Mouse (Mus musculus) mature B cell (primary cell): ENCODE results near the gene Trmt112.

Experiments
- in situ Hi-C: fragments of 300-500 bp; cut with MboI; formaldehyde crosslinking; loops from 2 replicates; pipeline ENCODE4 v1.14.3; 2019

The Trmt112 gene

DNA sequence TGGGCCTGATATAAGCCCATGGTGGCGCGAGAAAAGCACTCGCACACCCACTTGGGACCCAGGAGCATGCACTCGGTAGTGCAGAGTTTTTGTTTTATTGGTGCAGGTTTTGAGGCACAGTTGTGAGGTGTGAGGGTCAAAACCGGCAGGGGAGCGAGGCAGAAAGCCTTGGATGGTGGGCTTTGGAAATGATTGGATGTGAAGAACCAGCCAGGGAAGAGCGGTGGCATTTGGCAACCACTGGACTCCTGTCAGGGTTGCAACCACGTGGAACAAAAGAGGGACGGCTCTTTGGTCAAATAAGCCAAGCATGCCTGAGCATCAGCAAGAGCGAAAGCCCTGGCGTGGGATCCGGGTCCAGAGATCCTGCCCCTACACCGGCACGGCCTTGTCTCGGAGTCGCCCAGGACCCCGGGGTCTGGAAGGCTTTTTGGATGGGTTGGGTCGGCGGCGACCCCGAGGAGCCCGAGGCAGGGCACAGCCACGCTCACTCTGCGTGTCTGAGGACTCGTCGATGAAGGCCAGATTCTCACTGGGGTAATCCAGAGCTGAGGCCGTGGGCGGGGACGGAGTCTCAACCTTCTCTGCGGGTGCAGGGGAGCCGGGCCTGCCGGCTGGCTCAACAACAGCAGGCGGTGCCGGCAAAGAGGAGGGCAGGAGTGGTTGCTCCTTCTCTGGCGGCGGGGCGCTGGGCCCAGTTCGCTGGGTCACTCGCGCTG lies 16.3 kb downstream of the Trmt112 start:
- in situ Hi-C loops: no loop called here

DNA sequence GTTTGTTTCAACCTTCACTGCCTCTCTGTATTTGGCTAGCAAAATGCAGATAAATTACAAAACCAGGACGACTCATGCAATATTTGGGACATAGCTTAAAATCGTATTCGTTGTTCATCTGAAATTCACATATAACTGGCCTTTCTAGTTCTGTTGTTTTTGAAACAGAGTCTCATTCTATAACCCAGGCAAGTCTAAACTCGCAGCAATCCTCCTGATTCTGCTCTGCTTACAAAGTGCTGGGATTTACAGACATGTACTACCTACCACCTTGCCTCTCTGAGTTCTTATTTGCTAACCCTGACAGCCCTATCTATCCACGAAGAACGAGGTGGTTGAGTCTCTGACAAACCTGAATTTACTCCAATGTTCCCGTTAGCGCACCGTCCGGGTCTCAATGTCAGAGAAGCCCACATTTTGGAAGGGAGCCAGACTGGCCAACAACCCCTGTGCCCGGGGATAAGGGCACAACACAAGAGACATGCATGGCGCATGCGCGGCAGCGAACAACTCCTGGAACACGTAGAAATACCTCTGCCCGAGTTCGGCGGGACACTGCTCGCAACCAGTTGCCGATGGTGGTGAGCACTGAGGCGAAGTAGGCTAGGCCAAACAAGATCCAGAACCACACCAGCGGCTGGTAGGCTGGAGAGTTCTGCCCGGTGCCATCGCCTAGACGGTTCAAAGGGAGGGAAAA lies 17.2 kb downstream of the Trmt112 start:
- in situ Hi-C loops: no loop called here

DNA sequence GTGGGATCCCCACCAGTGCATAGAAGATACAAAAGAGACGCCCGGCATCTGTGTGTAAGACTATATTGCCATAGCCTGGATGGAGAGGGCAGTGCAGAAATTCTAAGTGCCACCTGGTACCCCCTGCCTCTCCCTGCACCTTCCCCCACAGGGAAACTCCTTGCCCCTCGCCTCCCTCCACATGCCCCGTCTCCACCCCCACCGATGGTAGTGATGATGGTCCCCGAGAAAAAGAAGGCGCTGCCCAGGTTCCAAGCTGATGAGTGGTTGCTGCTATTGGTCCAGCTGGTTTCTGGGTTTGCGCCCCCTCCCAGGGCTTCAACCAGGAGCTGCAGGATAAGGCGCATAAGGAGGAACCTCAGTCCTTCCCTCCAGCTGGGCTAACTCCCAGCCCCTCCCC lies 18.6 kb downstream of the Trmt112 start:
- in situ Hi-C loops: no loop called here

DNA sequence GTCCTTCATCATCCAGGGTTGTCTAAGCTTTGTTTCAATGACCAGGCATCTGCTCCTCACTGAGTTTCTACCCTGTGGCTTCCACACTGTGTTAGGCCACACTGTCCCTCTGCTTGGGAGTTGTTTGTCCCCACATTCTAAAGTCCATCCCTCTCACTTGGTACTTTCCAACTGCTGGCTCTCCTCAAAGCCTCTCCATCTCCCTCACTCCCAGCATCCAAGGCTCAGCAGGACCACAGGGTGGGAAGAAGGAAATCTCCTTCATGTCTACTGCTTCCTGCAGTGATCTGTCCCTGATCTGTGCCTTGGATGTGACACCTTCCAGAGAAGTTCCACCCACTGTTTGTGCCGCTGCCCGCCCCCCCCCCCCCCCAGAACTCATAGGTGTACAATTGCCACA lies 21.5 kb downstream of the Trmt112 start:
- in situ Hi-C loops: no loop called here

DNA sequence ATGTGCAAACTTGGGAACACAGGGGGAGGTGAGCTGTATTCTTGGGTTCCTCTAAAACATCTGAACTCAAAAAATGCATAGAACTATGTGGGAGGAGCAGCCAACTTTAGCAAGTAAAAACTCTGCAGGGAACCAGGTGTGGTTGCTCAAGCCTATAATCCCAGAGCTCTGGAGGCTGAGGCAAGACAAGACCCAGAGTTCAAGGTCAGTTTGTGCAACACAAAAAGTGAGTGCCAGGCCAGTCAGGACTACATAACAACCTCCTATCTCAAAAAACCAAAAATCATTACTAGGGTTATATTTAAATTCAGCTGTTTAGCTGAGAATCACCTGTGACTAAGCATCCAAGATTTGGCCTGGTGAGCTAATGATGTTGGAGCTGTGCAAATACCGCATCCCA lies 22.5 kb downstream of the Trmt112 start:
- in situ Hi-C loops: no loop called here

DNA sequence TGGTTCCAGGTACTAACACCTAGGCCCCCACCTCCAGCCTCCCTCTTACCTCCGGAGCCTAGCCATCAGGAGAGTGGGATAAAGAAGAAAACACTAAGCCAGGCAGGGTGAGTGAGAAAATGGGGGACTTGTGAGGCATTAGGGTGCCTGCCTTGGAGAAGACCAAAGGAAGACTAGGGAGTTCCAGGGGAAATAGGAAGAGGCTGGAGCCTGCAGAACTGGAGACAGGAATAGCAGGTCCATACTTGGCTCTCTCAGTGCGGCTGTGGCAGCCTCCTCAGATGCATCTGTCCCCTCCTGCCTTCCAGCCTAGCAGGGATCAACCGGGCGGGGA lies 23.6 kb downstream of the Trmt112 start:
- in situ Hi-C loops: no loop called here

DNA sequence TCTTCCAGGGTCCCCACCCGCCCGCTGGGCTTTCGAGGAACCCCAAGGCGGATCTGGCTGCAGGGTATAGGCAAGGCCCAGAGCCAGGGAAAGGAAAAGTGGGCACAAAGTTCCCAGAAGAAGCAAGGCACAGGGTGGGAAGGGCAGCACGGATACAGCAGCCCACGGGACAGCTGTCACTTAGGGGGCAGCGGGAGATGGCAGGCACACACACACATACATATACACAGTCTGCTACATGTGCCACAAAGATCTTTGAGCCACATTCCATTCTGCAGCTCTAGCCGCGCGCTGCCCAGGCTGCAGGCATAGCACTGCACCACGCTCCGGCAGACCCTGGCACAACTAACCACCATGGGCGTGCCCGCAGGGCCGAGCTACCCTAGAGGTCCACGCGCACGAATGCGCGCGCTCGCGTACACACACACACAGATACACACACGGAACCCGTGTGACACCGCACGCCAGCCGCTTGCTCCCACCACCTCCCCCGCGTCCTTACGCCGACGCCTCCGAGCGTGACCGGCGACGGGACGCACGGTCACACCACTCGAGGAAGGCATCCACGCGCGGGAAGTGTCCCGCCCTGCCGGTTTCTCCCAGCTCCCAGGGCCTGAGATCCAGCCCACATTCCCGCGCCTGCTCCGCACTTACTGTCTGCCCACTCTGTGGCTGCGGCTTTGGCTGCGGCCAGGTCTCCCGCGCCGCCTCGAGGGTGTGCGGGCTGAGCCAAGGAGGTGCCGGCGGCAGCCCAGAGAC lies 24.1 kb downstream of the Trmt112 start:
- in situ Hi-C loops: no loop called here

DNA sequence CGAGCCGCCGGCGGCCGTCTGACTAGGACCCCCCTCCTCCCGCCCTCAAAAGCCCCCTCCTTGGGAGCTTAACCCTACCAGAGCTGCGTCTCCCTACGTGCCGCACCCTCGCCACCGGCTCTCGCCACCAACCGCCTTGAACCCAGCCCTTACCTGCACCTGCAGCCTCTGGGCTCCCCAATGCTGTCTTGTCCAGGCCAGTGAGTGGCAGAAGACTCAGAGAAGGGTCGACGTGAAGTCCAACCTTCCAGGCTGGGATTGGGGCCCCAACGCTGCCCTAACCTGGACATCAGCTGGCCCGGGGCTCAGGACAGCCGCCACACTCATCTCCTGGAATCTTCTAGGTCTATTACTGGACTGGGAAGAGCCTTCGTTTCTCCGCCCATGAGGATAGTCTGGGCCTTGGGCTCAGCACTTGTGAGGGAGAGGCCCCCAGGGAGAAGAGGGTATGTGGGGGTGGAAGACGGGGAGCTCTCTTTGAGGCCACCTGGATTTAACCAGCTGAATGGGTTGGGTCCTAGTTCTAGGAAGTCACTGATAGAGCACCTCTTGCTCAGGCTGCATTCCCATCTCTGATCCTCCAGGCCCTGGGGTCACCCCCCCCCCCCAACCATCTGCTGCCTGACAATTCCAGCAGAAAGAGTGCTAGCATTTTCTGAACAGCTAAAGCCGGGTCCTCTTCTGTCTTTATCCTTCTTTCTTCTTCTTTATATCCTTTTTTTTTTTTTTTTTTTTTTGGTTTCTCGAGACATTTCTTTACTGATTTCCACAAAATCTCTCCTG lies 24.9 kb downstream of the Trmt112 start, which contains the start of gene Kcnk4:
Kcnk4 (minus strand) TSS at position 321 of the 783 bp plus-strand sequence.
- in situ Hi-C loops: no loop called here

DNA sequence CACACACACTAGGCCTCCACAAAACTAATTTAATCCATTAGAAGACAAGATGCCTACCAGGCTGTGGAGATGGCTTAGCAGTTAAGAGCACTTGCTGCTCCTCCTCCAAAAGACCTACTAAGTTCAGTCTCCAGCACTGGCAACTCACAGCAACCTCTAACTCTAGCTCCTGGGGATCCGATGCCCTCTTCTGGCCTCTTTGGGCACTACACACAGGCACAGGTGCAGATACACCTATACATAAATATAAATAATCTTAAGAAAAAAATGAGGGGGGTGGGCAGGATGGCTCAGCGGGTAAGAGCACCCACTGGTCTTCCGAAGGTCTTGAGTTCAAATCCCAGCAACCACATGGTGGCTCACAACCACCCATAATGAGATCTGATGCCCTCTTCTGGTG lies 26.8 kb downstream of the Trmt112 start:
- in situ Hi-C loops: no loop called here

DNA sequence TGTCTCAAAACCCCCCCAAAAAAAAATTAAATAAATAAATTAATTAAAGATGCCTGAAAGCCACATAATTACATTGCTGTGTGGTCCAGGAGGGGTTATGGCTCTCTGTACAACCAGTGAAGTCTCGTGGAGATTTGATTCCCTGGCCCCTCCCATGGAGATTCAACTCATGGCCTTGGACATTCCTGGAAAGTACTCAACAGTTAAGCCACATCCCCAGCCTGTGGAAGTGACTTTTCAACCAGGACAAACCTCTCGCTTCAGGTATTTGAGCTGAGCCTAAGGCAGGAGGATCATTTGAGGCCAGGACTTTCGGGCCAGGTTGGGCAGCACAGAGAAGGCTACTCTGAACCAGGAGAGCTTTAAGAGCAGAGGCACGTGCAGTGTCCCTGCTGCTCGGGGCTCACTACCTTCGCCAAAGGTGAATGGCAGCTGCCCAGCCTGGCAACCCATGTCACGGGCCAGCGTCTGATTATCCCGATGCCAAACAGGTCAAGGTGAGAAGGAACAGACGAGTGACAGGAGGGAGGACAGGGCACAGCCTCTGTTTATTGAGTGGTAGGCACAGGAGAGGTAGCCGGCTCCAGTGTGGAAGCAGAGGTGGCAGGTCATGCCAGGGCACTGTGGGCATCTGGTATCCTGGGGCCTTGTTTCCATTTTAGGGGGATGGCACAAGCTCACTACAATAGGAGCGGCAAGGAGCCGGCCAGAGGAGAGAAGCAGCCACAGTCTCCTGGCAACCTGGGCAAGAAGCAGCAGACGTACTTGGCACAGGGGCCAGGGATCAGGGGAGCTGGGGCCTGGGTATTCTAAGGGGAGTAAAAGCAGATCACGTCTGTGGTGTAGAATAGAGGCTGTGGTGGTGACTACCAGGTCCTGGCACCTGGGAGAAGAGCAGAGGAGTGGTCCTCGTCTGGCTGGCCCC lies 28.3 kb downstream of the Trmt112 start:
- in situ Hi-C loops: no loop called here

DNA sequence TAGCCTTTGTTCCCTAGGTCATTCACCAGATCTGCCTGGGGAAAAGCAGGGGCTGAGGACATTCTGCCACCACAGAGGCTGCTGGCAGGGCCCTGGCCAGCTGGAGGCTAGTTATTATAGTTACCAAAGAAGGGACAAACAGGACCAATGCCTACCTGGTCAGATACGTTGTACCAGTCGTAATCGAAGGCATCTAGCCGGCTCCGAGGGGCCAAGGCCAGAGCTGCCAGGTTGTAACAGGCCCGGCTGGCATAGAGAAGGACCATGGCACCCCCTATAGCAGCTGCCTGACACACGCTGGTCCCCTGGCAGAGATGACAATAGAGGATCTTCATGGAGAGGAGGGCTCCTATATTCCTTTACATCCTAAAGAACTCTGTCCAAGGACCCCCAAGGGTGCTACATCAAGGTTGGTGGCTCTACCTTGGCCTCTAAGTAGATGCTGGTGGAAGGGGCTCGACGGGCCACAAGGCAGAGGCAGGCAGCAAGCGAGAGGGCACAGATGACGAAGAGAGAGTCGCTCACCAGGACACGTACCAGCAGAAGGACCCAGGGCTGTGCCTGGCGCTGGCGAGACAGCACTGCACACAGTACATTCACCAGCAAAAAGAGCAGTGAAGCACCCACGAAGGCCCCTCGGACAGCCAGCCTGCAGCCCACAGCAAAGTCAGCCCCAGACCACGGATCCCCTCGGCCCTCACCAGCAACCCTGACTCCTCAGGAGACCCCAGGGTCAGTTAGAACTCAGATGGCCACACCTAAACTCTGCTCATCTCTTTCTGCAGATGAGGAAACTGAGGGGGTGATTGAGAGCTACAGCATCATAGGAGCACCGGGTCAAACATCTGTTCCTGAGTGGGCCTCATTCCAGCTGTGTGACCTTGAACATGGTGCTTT lies 29.9 kb downstream of the Trmt112 start:
- in situ Hi-C loops: no loop called here

DNA sequence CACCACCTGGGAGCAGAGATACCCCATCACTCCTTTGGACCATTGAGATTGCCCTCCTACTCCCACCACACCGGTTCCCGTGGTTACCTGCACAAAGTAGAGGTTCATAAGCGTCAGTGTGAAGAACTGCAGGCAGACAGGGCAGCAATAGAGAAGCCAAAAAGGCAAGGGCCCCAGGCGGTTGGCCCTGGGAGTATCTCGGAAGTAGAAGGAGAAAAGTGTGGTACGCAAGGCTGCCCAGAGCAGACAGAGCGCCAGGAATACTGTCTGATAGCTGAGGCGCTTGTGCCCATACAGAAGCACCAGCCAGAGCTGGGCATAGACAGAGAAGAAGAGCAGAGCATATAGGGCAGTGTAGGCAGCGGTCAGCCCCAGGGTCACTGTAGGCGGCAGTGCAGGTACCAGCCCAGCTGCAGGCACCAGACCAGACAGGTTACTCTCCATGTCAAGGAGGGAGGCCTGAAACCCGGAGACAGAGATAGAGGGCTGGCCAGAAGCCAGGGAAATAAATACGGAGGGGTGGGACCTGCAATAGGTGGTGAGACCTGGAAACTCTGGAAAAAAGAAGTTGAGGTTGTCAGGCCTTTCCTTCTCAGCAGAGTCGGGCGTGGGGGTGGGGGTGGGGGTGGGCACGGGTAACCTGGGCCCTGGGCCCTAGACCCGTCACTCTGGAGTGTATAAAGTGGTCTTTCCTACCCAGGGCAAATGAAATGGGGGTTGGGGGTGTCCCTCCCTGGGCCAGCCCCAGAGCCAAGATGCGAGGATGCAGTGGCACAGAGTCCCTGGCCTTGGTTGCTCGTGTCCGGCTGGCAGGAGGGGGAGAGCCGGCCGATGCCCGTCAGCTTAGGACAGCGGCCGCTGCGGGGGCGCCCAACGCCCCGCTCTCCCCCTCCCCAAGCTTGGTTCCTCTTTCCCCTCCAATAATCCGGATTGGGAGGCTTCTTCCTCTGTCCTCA lies 31.2 kb downstream of the Trmt112 start:
- in situ Hi-C loops: no loop called here

DNA sequence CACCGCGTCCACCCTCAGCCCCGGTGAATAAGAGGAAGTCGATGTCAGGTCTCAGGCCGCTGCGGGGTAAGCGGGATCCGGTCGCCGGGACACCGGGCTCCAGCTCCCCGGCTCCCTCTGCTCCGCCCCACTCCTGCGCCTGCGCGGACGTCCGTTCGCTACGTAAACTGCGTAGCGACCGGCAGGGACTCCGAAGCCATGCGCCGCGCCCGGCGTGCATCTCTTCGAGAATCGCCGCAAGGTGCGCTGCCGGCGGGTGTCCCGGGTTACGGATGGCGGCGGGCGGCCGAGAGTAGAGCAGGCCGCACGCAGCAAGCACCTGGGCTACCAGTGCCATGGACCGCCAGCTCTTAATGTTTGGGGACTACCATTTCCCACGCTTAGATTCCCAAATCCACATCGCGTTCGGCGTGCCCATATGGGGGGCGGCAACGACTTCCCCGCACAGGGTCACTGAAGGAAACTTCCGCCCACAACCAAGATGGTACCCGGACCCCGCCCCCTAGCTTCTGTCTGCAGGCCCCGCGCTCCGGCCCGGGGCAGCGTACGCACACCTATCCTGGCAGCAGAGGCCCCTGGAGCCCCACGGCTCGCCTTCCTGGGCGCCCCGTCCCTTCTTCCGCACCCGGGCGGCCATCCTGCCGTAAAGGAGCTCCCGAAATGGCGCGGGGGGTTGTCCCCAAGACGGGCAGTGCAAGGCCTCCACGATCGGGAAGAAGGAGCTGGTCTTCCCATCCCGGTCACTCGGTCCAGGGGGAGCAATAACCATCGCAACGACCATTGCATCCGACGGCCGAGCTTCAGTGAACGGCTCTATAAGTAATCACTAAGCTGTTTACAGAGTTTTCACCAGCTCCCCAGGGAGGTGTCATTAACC lies 32.1 kb downstream of the Trmt112 start, which contains the start of gene Bad:
Bad (plus strand) TSS at position 490 of the 877 bp plus-strand sequence.
- in situ Hi-C loops: no loop called here

DNA sequence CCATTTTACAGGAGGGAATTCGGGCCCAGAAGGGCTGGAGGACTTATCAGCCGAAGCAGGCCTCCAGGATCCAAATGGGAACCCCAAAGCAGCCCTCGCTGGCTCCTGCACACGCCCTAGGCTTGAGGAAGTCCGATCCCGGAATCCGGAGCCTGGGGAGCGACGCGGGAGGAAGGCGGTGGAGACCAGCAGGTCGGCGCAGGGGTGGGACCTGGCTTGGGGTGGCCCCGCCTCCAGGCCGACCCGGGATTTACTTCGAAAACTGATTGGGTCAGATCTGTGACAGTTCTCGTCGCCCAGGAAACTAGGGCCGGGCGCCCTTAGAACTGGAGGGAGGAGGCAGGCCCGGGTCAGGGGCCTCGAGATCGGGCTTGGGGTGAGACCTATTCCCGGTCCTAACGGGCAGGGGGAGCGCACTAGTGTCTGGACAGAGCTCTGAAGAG lies 32.8 kb downstream of the Trmt112 start, which contains the start of gene Gpr137:
Gpr137 (minus strand) TSS at position 232 of the 443 bp plus-strand sequence.
- in situ Hi-C loops: no loop called here

DNA sequence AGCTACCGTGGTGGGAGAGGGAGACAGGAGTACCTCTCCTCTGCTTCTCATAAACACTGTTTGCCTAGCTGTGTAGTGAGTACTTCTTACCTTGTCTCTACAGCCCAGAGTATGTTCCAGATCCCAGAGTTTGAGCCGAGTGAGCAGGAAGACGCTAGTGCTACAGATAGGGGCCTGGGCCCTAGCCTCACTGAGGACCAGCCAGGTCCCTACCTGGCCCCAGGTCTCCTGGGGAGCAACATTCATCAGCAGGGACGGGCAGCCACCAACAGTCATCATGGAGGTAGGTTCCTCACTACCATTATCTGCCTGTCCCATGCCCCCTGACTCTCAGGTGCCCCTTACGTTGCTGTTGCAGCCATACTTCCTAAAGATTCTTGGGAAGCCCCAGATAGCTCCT lies 33.3 kb downstream of the Trmt112 start:
- in situ Hi-C loops: no loop called here

DNA sequence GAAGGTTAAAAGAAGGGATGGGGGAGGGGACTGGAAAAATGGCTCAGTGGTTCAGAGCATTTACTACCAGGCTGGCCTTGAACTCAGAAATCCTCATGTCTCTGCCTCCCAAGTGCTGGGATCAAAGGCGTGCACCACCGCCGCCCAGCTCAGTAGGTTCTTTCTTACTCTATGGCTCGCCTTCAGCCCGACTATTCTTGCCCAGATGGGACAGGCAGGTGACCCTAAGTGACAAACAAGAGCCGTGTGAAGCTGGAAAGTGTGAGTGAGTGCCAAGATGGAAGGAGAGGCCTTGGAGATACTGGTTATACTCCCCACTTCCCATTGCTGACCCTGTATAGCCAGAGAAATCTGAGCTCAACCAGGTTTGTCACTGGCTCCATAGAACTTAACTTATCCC lies 34.2 kb downstream of the Trmt112 start:
- in situ Hi-C loops: no loop called here

DNA sequence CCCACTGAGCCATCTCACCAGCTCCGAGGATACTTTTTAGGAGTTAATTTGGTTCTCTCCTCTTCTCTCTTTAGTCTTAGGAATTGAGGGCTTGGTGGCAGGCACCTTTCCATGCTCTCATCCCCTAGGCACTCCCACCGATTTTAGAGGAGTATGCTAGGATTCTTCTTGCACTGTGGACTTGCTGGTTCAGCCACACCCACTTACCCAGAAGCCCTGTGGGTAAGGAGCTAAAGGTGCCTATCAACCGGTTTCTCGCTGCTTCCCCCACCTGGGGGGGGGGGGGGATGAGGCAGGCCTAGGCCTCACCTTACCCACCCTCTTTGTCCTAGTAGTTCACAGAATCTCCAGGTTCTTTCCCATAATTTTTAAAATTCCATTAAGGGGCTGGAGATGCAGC lies 38.2 kb downstream of the Trmt112 start:
- in situ Hi-C loops: no loop called here

DNA sequence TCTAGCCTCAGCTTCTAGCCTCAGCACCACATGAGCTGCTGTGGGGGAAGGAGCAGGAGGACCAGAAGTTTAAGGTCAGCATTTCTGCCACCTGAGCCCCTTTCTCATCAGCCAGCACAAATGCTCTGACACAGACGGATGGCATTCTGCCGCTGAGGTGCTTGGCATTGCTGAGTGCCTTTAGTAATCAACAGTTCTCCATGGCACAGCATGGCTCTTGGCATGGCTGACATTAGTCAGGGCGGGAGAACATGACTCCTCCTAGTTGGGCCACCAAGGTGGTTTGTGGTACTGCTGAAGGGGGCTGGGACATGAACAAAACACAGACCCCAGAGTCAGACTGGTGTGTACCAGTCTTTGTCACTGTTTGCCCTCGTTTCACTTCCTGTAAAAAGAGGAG lies 38.7 kb downstream of the Trmt112 start:
- in situ Hi-C loops: no loop called here
